Mouse (Mus musculus) thymus, postnatal 14 days (tissue): ENCODE measurements around the gene Harbi1.

Experiments used
- DNase-seq: peaks from one replicate; pipeline ENCODE4 v3.0.0; 2021

Gene Harbi1

DNA sequence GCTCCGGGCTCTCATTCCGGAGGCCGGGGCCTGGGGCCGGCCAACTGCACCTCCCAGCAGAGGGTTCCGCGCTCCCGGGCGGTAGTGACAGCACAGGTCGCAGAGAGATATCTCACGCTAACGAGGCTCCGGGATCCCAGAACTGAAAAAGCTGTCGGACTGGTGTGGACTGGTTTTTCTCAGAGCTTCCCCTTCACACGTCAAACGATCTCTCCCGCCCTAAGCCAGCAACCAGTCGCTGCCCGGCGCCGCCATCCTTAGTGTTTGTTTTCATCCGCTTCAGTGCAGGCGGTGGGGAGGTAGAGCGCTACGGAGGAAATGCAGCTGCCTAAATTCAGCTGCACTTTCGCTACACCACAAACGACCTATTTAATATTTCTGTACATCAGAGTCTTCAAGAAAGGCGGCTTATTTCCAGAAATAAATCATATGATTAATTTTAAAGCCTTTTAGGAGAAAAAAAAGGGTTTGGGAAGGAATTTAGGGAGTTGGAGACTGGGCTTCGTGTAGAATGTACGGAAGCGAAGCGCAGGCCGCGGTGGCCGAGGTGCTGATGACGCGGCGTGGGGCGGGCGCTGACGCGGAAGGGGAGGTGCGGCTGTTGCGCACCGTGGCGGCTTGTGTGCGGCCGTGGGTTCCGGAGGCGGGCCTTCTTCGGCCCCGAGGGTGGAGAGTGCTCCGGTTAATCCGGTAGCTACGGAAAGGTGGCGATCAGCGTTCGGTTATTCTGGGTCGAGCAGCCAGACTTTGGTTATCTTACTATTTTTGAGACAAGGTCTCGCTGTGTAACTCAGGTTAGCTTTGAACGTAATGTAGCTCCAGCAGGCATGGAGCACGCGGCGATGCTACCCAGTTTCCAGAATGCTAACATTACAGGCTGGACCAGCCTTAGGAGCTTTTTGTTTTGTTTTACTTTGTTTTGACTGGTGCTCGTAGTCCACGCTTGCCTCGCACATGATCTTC lies at the start of gene Harbi1, which contains the start of gene Atg13:
Gene Harbi1, plus strand, starts transcription at position 581 of the 963 bp plus-strand sequence.
Gene Atg13, minus strand, starts transcription at position 305 of the 963 bp plus-strand sequence.
- peak; percentile 95 for DNase-seq

GRCm38 (mm10) chr2:91660981-91661380 lies 49.7 kb upstream of the Harbi1 start:
- no peak for DNase-seq

DNA sequence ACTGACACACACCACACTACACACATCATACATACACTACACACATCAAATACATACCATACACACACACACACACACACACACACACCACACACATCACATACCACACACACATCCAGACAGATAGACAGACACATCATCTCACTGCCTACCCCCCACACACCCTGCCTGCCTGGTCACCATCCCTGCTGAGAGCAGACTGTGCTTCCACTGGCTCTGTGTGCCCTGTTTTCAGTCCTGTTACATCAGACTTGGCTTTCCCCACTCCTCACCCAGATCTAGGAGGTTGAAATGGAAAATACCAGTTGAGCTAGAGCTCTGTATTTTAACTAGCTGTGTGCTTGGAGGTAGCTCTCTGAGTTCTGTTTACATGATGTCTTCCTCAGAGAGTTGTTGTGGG lies 45.9 kb upstream of the Harbi1 start:
- no peak for DNase-seq

- DNase-seq = no peak
These were observed 44.2 kb upstream of the Harbi1 start for GRCm38 (mm10) chr2:91666386-91666910.

- DNase-seq = no peak
These were observed 42.9 kb upstream of the Harbi1 start for GRCm38 (mm10) chr2:91667747-91668146.

DNA sequence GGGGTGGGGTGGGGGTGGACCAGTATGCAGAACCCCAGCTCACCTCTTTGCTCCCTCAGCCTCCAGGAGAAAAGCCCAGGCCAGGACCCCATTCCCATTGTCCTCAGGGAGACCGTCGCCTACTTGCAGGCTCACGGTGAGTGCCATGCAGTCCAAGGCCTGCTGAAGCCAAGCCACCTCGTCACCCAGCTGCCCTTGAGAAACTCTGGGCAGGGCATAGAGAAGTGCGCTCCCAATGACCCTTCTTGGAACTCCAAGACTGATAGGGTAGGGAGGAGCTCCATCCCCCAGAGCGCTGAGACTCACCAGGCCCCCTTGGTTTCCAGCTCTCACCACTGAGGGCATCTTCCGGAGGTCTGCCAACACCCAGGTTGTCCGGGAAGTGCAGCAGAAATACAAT lies 41.3 kb upstream of the Harbi1 start:
- no peak for DNase-seq

GRCm38 (mm10) chr2:91670038-91670437 lies 40.6 kb upstream of the Harbi1 start:
- no peak for DNase-seq

DNA sequence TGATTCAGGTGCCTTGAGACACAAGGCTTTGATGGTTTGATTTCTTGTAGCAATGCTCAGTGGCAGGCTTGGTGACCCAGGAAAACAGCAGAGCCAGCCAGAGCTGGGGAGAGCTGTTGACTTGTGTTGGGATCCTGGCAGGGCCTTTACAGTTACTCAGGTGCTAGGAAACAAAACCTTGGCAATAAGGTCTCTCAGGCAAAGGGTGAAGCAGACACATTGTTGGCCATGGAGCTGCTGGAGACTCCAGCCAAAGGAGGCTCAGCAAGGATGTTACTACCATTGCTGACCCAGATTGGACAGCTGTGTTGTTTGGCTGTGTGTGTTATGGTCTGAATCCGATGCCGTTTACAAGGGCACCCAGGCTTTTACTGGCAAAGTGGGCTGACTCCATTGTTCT lies 37.1 kb upstream of the Harbi1 start:
- no peak for DNase-seq

DNA sequence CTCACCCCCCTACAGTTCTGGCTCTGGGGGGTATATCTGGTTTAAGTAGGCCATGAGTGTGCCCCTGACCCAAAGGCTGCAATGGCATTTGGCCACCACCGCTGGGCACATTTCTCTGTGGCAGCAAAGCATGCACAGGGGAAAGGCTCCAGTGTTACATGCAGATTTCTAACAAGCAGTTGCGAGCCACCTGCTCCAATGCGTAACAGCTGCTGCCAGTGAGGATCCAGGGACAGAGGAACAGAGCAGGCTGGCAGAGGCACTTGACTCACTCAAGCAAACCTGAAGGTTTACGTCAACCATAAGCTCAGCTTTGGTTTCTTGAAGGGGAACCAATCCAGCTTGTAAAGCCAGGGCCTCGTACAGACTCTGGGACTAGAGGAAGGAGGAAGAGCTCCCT lies 35.8 kb upstream of the Harbi1 start:
- DNase-seq = no peak

- no peak for DNase-seq
These were observed 34.2 kb upstream of the Harbi1 start for GRCm38 (mm10) chr2:91676420-91676819.

DNA sequence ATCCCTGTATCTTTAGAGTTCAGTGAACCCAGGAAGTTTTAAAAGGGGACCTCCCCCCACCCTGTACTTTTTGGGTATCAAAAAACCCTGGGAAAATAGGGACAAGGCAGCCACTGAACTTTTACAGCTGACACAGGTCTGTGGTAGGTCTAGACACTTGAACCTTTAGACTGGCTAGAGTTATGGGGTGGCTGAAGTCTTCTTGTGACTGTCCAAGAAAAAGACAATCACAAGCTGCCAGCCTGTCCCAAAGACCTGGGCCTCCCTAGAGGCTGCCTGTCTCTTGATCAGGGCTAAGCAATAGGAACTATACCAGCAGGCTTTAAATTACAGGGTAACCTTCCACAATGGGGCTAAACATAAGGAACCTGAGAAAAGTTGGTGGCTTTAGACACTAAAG lies 33.7 kb upstream of the Harbi1 start:
- DNase-seq = no peak

GRCm38 (mm10) chr2:91682850-91683249 lies 27.8 kb upstream of the Harbi1 start:
- peak; percentile 44 for DNase-seq

DNA sequence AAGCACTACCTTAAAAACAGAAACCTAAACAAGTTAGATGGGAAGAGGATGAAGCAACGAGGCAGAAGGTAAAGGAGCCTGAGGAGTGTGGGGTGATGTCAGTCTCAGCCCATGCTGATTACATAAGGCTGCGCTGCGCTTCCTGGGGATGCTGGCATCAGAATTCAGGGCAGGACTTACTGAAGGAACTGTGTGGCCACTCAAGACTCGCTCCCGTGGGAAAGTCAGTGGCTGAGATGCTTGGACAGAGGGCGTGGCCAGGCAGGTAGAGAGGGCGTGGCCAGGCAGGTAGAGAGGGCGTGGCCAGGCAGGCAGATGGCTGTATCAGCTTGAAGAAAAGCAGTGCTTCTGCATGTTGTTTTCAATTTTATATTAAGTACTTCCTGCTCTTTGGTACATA lies 26.7 kb upstream of the Harbi1 start:
- no peak for DNase-seq

DNA sequence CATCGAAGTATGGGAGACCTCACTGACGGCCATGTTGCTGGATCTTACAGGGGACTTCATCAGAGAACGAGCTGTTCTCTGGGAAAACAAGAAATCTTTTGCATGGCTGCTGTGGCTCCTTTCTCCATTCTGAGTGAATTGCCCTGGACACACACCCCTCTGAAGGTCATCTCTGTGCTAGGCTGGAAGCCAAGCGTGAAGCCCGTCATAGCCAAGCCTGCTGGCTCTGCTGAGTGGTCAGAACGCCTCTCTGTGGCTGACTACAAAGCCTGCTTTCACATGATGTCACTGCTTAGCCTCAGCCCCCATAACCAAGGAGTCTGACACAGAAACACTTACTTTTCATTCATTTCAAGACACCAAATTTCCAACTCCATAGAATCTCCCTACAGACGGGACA lies 21.2 kb upstream of the Harbi1 start:
- DNase-seq = no peak

DNA sequence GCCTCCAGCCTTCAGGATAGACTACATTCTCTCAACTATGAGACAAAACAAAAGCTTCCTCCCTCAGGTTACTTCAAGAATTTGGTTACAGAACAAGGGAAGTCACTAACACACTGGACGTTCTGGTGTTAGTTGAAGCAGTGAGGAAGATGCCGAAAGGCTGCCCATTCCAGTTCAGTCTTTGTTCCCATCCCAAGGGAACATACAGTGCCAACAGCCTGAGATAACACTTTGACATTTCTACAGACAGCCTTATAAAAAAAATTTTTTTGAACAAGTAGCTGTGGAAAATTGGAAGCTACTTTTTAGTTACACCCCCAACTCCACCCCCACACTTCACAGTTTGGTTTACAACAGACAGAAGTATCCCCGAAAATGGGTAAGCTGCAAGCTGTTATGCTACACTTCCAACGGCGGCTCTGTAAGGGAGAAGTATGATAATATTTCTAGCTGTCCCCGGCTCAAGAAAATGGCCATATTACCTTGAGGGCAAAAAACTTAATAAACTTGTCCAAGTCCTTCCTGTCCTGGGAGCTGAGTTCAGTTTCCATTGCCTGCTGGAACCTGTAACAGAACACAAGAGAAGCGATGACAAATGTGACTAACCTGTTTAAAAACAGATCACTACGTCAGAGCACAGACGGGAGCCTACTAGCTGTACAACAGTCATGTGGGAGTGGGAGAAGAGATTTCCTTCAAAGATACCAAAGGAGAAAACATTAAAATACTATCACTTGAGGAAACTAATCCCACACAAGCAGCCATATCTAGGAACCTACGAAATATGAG lies 15.0 kb upstream of the Harbi1 start:
- DNase-seq = no peak

DNA sequence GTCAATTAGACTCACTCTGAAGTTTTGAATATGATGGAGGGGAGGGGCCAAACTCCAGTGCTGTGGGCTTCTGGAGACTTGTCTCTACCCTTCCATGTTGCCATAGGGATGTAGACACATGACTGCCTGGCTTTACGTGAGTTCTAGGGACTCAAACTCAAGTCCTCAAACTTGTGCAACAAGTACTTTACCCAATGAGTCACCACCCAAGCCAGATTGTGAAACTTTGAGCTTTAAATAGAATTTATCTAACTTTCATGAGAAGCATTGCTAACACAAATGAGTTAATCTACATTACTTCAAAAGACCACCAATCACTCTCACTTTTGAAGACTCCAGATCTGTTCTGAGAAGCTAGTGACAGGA lies 14.4 kb upstream of the Harbi1 start:
- DNase-seq = no peak

- no peak for DNase-seq
These were observed 11.4 kb upstream of the Harbi1 start for GRCm38 (mm10) chr2:91699225-91699624.

- no peak for DNase-seq
These were observed 9.3 kb upstream of the Harbi1 start for GRCm38 (mm10) chr2:91701366-91701765.

DNA sequence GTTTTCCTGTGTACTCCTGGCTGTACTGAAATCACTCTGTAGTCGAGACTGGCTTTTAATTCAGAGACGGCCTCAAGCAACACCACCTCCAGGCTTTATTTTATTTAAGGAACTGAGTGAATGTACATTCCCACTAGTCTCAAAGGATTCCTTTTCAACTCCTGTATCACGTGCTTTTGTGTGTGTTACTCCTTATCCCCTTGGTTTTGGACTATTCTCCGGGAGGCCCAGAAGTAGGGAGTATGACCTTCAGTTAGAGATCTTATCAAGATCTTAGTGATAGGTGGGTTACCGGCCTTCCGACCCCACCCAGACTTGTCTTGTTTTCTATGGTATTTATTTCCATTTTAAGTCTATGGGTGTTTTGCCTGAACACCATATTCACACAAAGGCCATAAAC lies 4.9 kb upstream of the Harbi1 start:
- no peak for DNase-seq

DNA sequence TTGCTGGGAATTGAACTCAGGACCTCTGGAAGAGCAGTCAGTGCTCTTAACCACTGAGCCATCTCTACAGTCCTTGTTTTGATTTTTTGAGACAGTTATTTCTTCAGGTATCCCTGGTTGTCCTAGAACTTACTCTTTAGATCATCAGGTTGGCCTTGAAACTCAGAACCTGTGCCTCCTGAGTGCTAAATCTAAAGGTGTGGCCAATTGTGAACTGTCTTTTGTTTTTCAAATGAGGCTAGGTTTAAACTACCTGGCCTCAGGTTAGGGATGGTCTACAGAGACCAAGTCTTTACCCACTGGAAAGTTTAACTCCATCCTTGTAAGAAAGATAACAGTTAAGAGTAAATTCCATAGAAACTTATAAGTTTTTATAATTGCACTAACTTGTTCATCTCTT lies 4.2 kb upstream of the Harbi1 start:
- DNase-seq = no peak

DNA sequence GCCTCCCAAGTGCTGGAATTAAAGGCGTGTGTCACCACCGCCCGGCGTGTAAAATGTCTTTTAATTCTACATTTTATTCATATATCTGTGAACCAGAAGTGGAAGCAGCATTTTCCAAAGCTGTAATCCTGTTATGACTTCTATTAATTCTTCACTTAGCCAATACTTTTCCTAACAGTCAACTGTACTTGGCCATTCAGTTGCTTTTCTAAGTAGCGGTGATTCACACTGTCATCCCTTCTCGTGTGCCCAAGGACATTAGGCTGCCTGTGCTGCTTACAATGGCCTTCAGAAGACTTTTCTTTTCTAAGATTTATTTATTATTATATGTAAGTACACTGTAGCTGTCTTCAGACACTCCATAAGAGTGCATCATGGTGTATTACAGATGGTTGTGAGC lies 2.3 kb upstream of the Harbi1 start:
- no peak for DNase-seq

- no peak for DNase-seq
These were observed 739 bp downstream of the Harbi1 start for GRCm38 (mm10) chr2:91711256-91711925.

DNA sequence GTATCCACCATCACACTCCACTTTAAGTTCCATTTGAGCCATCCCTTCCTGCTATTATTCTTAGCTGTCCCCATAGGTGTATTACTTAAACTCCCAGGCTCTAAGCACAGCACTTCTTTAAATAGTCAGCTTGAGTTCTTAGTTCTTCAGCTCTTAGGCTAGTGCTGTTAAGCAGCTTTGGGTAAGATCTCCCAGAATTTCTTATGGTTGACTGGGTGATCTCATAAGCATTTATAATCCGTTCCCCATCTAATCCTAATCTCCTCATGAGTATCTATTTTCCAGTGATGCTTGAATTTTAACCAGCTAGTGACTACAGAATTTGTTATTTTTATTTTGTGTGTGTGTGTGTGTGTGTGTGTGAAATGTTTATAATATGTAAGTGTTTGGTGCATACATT lies 4.3 kb downstream of the Harbi1 start:
- DNase-seq = no peak
